ENCODE assay signal across 1 mouse cellular context in genomic region chr8:116944385-116944696, GRCm38 (mm10).
TF ChIP-seq lines count a peak whose summit lies in the region.

No protein-coding gene starts in this region.

TF ChIP-seq in CH12.LX, 34 proteins besides CTCF, POLR2A, EP300 and RAD21:
- TF ChIP-seq ZNF384 (IDR thresholded peaks at IDR 0.05; ENCODE audit: low read depth, low read length) (no peak), IRF4 (IDR thresholded peaks at IDR 0.05; ENCODE audit: low read depth, low read length) (peak; percentile 84), ETS1 (conservative IDR thresholded peaks at IDR 0.05; ENCODE audit: low read depth, low read length) (peak; percentile 56; the same call in 1 of the 2 replicates), MXI1 (IDR thresholded peaks at IDR 0.05; ENCODE audit: low read depth, low read length) (0 out of 2 replicates have a peak, but pooled peaks have one; percentile 50), UBTF (IDR thresholded peaks at IDR 0.05; ENCODE audit: low read depth, low read length) (0 out of 2 replicates have a peak, but pooled peaks have one; percentile 40), JUND (conservative IDR thresholded peaks at IDR 0.05; ENCODE audit: low read depth, low read length) (peak; percentile 39; the same call in 1 of the 2 replicates), NRF1 (IDR thresholded peaks at IDR 0.05; ENCODE audit: low read depth, low read length) (no peak)
